Mouse (Mus musculus) ES-E14 (cell line): ENCODE data around the gene Slc35b2.

ENCODE experiments used
- CHD2 ChIP-seq: IDR thresholded peaks from 2 replicates; pipeline ENCODE4 v1.6.1; 2014; ENCODE audit warnings: mild to moderate bottlenecking, low read depth, low read length, inconsistent platforms
- HCFC1 ChIP-seq: IDR thresholded peaks from 2 replicates; pipeline ENCODE4 v1.6.1; 2012; ENCODE audit warnings: low read length, inconsistent platforms, borderline replicate concordance; ENCODE audit not compliant: insufficient read depth
- MAFK ChIP-seq: IDR thresholded peaks from 2 replicates; pipeline ENCODE4 v1.6.1; 2014; ENCODE audit warnings: mild to moderate bottlenecking, low read depth, low read length, inconsistent platforms; ENCODE audit not compliant: insufficient read depth
- ZNF384 ChIP-seq: IDR thresholded peaks from 2 replicates; pipeline ENCODE4 v1.6.1; 2012; ENCODE audit warnings: low read depth, low read length, inconsistent platforms

DNA sequence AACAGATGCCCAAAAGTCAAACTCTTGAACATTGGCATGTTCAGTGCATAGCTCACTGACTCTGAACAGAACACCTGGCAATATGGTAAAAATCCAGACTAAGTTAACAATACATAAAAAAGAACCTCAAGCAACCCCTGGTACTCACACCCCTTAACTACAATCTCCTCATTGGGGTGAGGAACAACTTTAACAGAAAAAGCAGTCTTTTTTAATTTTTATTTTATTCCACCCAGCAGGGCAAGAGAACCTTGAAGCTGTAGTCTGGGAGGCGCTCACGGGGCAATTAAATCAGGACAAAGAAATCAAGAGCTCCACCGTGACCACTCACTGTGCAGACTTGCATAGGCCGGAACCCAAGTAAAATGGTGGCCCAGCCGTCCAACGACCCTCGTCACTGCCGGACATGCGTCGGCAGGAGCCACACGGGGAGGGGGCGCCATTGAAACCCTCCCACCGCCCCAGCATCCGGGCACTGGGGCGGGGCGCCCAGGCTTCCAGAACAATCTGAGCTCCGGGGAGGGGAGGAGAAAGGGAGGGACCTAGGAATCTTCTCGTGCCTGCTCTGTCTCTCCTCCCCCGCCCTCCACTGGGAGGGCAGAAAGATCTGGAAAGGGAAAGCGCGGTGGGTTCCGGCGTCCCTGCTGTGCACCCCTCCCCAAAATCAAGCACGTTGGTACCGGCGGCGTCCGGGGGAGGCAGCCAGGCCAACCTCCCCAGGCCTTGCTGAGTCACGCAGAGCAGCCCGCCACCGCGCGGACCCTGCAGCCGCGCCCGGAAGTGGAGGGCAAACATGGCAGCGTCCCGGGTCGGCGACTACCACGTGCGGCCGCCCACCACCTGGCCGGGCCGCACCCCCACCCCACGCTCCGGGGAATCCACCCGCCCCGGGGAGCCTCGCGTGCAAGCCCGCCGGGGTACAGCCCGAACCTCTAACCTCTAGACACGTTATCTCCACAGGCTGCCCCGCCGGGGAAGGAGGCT lies 8.7 kb downstream of the Slc35b2 start:
- no peak for TF ChIP-seq ZNF384
- TF ChIP-seq MAFK, result peak; percentile 70
- no peak; the same call in 1 of the 2 replicates for TF ChIP-seq CHD2
- TF ChIP-seq HCFC1, result no peak
